Mouse (Mus musculus) thymus, postnatal 25 days (tissue): ENCODE results near the gene Vps37d.

Experiments
- DNase-seq: peaks from one replicate; pipeline ENCODE4 v3.0.0; 2022

The Vps37d gene

DNA sequence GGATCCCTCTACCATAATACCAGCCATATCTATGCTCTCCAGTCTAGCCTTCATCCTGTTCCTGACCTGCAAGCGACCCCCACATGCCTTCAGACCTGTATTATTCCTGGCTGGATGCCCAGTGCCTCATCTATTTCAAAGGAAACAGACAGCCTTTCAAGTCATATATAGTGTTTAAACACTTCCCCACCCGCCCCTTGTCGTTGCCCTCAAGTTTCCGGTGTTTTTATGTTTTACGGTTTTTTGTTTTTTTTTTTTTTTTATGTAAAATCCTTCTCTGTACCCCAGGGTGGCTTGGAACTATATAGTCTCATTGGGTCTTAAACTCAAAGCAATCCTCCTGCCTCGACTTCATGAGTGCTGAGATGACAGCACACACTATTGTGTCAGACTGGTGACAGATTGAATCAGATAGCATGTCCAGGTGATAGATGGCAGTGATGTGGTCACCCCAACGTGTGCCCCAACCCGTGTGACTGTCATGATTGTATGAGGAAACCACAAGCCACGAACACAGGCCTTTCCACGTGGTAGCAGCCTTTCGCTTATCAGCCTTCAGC lies 53.3 kb downstream of the Vps37d start:
- peak; percentile 38 for DNase-seq

DNA sequence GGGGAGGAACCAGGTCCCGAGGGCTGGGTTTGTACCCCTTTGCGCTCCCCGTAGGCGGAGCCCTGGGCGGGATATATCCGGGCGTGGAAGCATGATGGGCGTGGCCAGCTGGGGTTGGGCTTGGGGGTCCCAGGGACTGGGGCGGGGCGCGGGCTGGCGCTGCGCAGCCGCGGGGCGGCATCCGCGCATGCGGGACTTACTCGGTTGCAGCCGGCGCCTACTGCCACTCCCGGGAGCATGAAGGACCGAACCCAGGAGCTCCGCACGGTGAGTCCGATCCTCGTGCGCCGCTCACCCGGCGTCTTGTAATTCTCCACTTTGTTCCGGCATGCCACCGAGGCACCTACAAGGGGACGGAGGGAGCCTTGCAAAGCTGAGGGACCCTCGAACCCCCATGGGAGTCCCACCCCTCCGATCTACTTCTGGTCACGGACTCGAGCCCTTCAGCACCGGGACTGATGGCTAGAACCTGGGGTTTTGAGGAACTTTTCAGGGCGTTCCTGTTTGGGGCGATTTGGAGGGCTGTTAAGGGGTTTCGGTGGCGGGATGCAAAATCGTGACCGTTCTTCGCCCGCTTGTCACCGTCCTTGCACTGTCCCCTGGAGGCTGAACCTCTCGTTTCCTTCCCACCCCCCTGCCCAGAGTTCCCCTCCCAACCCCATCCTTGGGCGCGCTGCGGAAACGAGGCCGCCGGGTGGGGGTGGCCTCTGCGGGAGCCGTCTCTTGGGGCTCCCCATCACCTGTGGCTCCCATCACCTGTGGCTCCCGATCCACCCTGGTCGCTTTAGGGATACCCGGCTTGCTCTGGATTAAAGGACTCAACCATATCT lies 54.5 kb downstream of the Vps37d start, which contains the start of gene Stx1a:
Gene Stx1a, plus strand, starts transcription at position 139 of the 830 bp plus-strand sequence.
- peak; percentile 92 for DNase-seq
